Mouse (Mus musculus) gastrocnemius, postnatal 4 days (tissue): ENCODE results near the gene Tm4sf4. TPM values are rescaled to one million over a fixed set of nuclear protein-coding genes. Genes with fewer than 3 reads are reported as not detected.
A peak's percentile ranks its signal among the peaks of the same experiment; 100 is the strongest.

Experiments used
- DNase-seq, 2 experiments: peaks; one replicate each; pipeline ENCODE4 v3.0.0; 2021 to 2022; ENCODE audit warnings: low spot score in 2 of 2, mixed read lengths in 2 of 2
- total RNA-seq, 2 experiments: library from RNA; stranded (reverse); gene quantifications; 2 replicates each; pipeline ENCODE4 v1.2.3; 2021

The Tm4sf4 gene
- total RNA-seq, 2 experiments from 2014 or later, result 0.18 TPM; not detected in 1

- no peak for DNase-seq
These were observed 47.3 kb downstream of the Tm4sf4 start for GRCm38 (mm10) chr3:57472407-57472806.

- DNase-seq, result no peak
These were observed 49.3 kb downstream of the Tm4sf4 start for GRCm38 (mm10) chr3:57474421-57474820.

- no peak for DNase-seq
These were observed 55.5 kb downstream of the Tm4sf4 start for GRCm38 (mm10) chr3:57480640-57481039.

DNA sequence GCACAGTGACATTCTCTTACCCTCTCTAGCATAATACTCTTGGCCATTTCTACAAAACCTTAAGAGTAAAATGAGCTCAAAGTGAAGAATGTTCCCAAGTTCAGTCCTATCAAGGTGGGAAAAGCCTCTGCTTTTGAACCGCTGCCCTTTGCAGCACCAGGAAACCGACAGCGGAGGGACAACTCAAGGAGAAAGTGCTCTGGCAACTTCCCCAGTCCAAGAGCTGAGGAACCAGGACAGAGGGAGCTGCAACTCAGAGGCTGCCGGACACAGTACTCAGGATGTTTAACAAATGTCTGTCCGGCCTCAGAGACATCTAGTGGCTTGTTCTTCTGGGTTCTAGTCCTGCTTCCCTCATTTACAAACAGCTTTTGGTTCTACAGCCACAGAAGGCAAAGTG lies 56.9 kb downstream of the Tm4sf4 start:
- DNase-seq, result no peak

DNA sequence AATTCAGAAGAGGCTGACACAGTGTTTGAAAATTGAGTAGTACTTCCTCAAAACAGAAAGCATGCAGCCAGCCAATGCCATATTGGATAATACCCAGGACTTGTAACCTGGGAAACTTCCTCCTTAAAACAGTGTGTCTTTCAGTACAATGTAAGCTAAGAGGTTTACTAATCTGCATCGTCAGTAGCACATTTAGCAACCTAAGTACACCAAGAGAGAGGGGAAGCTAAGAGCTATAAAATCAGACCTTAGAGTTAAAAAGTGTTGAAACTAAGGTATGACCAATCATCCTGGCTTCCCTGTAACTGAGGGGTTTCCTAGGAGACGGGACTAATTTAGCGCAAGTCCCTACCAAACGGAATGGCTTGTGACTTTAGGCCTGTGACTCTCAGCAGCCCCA lies 61.0 kb downstream of the Tm4sf4 start:
- no peak for DNase-seq

- peak in 1 of 2 experiments; percentile 32 for DNase-seq
These were observed 62.5 kb downstream of the Tm4sf4 start for GRCm38 (mm10) chr3:57487455-57488153.

Other genes with a start within 250 kb of the Tm4sf4 start
- gene Tm4sf1, start 123.3 kb upstream of the Tm4sf4 start, total RNA-seq, result 10 to 100 TPM; 48.9 to 58.0 TPM
- gene Wwtr1, start 150.6 kb downstream of the Tm4sf4 start, total RNA-seq, result 10 to 100 TPM; 71.6 to 73.3 TPM
- 10 to 100 TPM; 24.8 to 25.3 TPM for gene Commd2, start 226.4 kb downstream of the Tm4sf4 start, total RNA-seq